Mouse (Mus musculus): Measurements from ENCODE around the gene Fat2. TPM values are rescaled to one million over a fixed set of nuclear protein-coding genes. Genes with fewer than 3 reads are reported as not detected.

The Fat2 gene
- polyA plus RNA-seq, 1 experiment, result not detected

- Histone ChIP-seq H3K4me1 (ENCODE audit: control insufficient read depth, insufficient read depth, insufficient read length, low read length) (no peaks in the 10 kb centered on the region), H3K36me3 (ENCODE audit: control insufficient read depth, insufficient read depth, low read length) (no peaks in the 10 kb centered on the region), H3K27ac (ENCODE audit: insufficient read depth, low read depth, low read length) (no peak overlapping the region), H3K27me3 (ENCODE audit: control insufficient read depth, insufficient read depth, low read length) (no peaks in the 10 kb centered on the region), H3K4me3 (ENCODE audit: low read depth, low read length) (no peak overlapping the region)
- TF ChIP-seq CTCF (IDR thresholded peaks at IDR 0.05; ENCODE audit: extremely low read depth, insufficient read length, insufficient replicate concordance, low read depth, low read length) (no peak), POLR2A (IDR thresholded peaks at IDR 0.05; ENCODE audit: low read depth, low read length) (no peak)
- 34% methylated on average over 6 of the region's 6 CpGs for WGBS
Measured at GRCm38 (mm10) chr11:55369093-55369471, 32.7 kb upstream of the Fat2 start.

- Histone ChIP-seq H3K4me3 (ENCODE audit: low read depth, low read length) (no peak overlapping the region), H3K4me1 (ENCODE audit: control insufficient read depth, insufficient read depth, insufficient read length, low read length) (no peaks in the 10 kb centered on the region), H3K27me3 (ENCODE audit: control insufficient read depth, insufficient read depth, low read length) (no peaks in the 10 kb centered on the region), H3K36me3 (ENCODE audit: control insufficient read depth, insufficient read depth, low read length) (no peaks in the 10 kb centered on the region), H3K27ac (ENCODE audit: insufficient read depth, low read depth, low read length) (no peak overlapping the region)
- TF ChIP-seq POLR2A (IDR thresholded peaks at IDR 0.05; ENCODE audit: low read depth, low read length), result no peak
- no peak for TF ChIP-seq CTCF (IDR thresholded peaks at IDR 0.05; ENCODE audit: extremely low read depth, insufficient read length, insufficient replicate concordance, low read depth, low read length)
- 40% methylated on average over 4 of the region's 4 CpGs for WGBS
Measured at GRCm38 (mm10) chr11:55368388-55369092, 32.2 kb upstream of the Fat2 start.

- Histone ChIP-seq H3K4me1 (ENCODE audit: control insufficient read depth, insufficient read depth, insufficient read length, low read length) (no peaks in the 10 kb centered on the region), H3K27me3 (ENCODE audit: control insufficient read depth, insufficient read depth, low read length) (no peaks in the 10 kb centered on the region), H3K36me3 (ENCODE audit: control insufficient read depth, insufficient read depth, low read length) (no peaks in the 10 kb centered on the region), H3K4me3 (ENCODE audit: low read depth, low read length) (no peak overlapping the region), H3K27ac (ENCODE audit: insufficient read depth, low read depth, low read length) (no peak overlapping the region)
- WGBS, result 64% methylated on average over 10 of the region's 10 CpGs
- TF ChIP-seq POLR2A (IDR thresholded peaks at IDR 0.05; ENCODE audit: low read depth, low read length), result no peak
Measured at GRCm38 (mm10) chr11:55367783-55368182, 31.4 kb upstream of the Fat2 start.

GRCm38 (mm10) chr11:55365840-55366239 is 29.5 kb upstream of the Fat2 start:
- H3K4me1 ChIP-seq (ENCODE audit: control insufficient read depth, insufficient read depth, insufficient read length, low read length), result no peaks in the 10 kb centered on the region
- H3K27ac ChIP-seq (ENCODE audit: insufficient read depth, low read depth, low read length), result no peak overlapping the region
- 86% methylated on average over 5 of the region's 5 CpGs for WGBS
- H3K36me3 ChIP-seq (ENCODE audit: control insufficient read depth, insufficient read depth, low read length), result no peaks in the 10 kb centered on the region
- H3K4me3 ChIP-seq (ENCODE audit: low read depth, low read length), result no peak overlapping the region
- TF ChIP-seq POLR2A (IDR thresholded peaks at IDR 0.05; ENCODE audit: low read depth, low read length), result no peak
- no peak for TF ChIP-seq CTCF (IDR thresholded peaks at IDR 0.05; ENCODE audit: extremely low read depth, insufficient read length, insufficient replicate concordance, low read depth, low read length)
- H3K27me3 ChIP-seq (ENCODE audit: control insufficient read depth, insufficient read depth, low read length), result no peaks in the 10 kb centered on the region

GRCm38 (mm10) chr11:55365242-55365641 is 28.9 kb upstream of the Fat2 start:
- TF ChIP-seq POLR2A (IDR thresholded peaks at IDR 0.05; ENCODE audit: low read depth, low read length) (no peak), CTCF (IDR thresholded peaks at IDR 0.05; ENCODE audit: extremely low read depth, insufficient read length, insufficient replicate concordance, low read depth, low read length) (no peak)
- Histone ChIP-seq H3K36me3 (ENCODE audit: control insufficient read depth, insufficient read depth, low read length) (no peaks in the 10 kb centered on the region), H3K27me3 (ENCODE audit: control insufficient read depth, insufficient read depth, low read length) (no peaks in the 10 kb centered on the region), H3K27ac (ENCODE audit: insufficient read depth, low read depth, low read length) (no peak overlapping the region), H3K4me3 (ENCODE audit: low read depth, low read length) (no peak overlapping the region), H3K4me1 (ENCODE audit: control insufficient read depth, insufficient read depth, insufficient read length, low read length) (no peaks in the 10 kb centered on the region)
- 67% methylated on average over 4 of the region's 4 CpGs for WGBS

GRCm38 (mm10) chr11:55364662-55365061 is 28.3 kb upstream of the Fat2 start:
- TF ChIP-seq POLR2A (IDR thresholded peaks at IDR 0.05; ENCODE audit: low read depth, low read length) (no peak), CTCF (IDR thresholded peaks at IDR 0.05; ENCODE audit: extremely low read depth, insufficient read length, insufficient replicate concordance, low read depth, low read length) (no peak)
- H3K36me3 ChIP-seq (ENCODE audit: control insufficient read depth, insufficient read depth, low read length), result no peaks in the 10 kb centered on the region

GRCm38 (mm10) chr11:55358094-55358783 is 21.9 kb upstream of the Fat2 start:
- WGBS, result 65% methylated on average over 15 of the region's 15 CpGs
- Histone ChIP-seq H3K36me3 (ENCODE audit: control insufficient read depth, insufficient read depth, low read length) (no peaks in the 10 kb centered on the region), H3K4me1 (ENCODE audit: control insufficient read depth, insufficient read depth, insufficient read length, low read length) (no peaks in the 10 kb centered on the region), H3K27me3 (ENCODE audit: control insufficient read depth, insufficient read depth, low read length) (no peaks in the 10 kb centered on the region), H3K4me3 (ENCODE audit: low read depth, low read length) (no peak overlapping the region), H3K27ac (ENCODE audit: insufficient read depth, low read depth, low read length) (no peak overlapping the region)
- TF ChIP-seq CTCF (IDR thresholded peaks at IDR 0.05; ENCODE audit: extremely low read depth, insufficient read length, insufficient replicate concordance, low read depth, low read length) (no peak), POLR2A (IDR thresholded peaks at IDR 0.05; ENCODE audit: low read depth, low read length) (no peak)

More at GRCm38 (mm10) chr11:55364662-55365061, 28.3 kb upstream of the Fat2 start:
- Histone ChIP-seq H3K4me1 (ENCODE audit: control insufficient read depth, insufficient read depth, insufficient read length, low read length) (no peaks in the 10 kb centered on the region), H3K27ac (ENCODE audit: insufficient read depth, low read depth, low read length) (no peak overlapping the region), H3K27me3 (ENCODE audit: control insufficient read depth, insufficient read depth, low read length) (no peaks in the 10 kb centered on the region), H3K4me3 (ENCODE audit: low read depth, low read length) (no peak overlapping the region)
- WGBS, result 87% methylated on average over 3 of the region's 3 CpGs

Measured in small intestine, adult 2 months (tissue).